Mouse (Mus musculus): ENCODE data around the gene Olfr658.

Olfr658 gene

DNA sequence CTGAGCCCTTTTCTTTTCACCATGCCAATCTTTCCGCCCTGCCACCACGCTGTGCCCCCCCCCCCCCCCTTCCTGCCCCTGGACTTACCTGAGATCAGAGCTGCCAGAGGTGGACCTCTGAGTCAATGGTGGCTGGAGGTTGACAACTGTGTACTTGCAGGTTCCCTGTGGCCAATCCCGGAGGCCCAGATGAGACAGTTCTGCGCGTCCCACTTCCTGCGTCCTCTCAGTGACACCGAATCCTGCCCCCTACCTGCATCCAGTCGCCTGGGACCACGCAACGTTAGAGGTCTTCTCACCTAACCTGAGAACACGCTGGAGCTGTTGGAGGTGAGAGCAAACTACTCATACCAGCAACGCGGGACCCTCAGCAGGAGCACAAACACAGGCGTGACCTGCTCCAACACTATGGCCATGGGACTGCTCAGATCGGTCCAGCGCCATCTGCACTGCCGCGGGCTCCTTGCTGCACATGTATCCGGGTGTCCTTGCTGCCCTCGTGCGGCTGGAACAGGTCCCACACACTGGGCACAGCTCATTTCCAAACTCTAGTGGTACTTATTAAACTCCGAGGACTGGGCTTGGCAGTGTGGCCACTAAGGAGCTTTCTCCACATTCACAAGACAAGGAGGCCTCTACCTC, at the start of gene Olfr658:
Gene Olfr658, minus strand, starts transcription at position 465 of the 642 bp plus-strand sequence.
- peak; percentile 9 to 16 for DNase-seq (ENCODE audit: low spot score in 2 of 2)

- no peak for DNase-seq (ENCODE audit: low spot score in 2 of 2)
Observed at GRCm38 (mm10) chr7:104686201-104686600, 39.1 kb upstream of the Olfr658 start, which contains the start of gene Olfr661. Olfr661 (plus strand) TSS chr7:104686501.

GRCm38 (mm10) chr7:104666453-104666852, 19.3 kb upstream of the Olfr658 start, which contains the start of gene Olfr659:
Olfr659 (plus strand) TSS chr7:104666753.
- DNase-seq (ENCODE audit: low spot score in 2 of 2), result no peak

GRCm38 (mm10) chr7:104624494-104624893, 22.6 kb downstream of the Olfr658 start, which contains the start of gene Olfr657:
Olfr657 (plus strand) TSS chr7:104624794.
- no peak for DNase-seq (ENCODE audit: low spot score in 2 of 2)

DNA sequence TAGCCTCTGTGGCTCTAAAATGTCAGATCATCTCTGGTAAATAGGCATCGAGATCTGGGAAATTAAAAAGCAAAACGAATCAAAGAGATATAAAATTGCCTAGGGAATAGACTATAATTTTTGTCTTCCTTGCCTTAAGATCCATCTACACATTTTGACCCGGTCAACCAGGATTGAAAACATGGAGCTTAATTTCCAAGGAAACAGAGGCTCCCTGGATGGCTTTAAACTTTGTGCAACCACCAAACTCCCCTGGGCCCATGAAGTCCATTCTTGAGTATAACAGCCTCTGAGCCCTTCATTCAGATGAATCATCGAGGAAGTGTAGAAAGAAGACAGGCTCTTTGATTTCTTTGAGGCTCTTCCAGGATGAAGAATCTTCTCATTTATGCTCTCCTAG, 33.5 kb downstream of the Olfr658 start, which contains the start of gene Olfr656:
Gene Olfr656, plus strand, starts transcription at position 301 of the 400 bp plus-strand sequence.
- no peak for DNase-seq (ENCODE audit: low spot score in 2 of 2)

DNA sequence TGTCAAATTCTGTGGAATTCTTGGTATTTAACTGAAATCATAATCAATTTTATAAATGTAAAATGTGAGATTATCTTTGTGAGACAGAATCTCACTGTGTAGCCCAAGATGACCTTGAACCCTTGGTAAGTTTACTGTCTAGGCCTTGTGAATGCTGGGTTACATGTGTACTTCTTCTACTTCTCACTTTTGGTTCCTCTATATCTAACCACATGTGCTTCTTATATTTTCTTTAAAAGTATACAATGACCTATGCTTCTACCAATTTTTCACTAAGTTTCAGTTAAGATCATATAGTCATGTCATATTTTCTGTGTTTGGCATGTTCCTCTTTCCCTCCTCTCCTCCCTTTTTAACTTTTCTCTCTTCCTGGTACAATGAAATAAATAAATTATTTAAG, 42.4 kb downstream of the Olfr658 start:
- no peak for DNase-seq (ENCODE audit: low spot score in 2 of 2)

- DNase-seq (ENCODE audit: low spot score in 2 of 2), result no peak
Observed at GRCm38 (mm10) chr7:104603173-104603572, 43.9 kb downstream of the Olfr658 start.

GRCm38 (mm10) chr7:104601679-104602078, 45.4 kb downstream of the Olfr658 start, which contains the start of gene Olfr655:
Olfr655 (minus strand) TSS chr7:104601779.
- DNase-seq (ENCODE audit: low spot score in 2 of 2), result no peak
